Mouse (Mus musculus) c-Kit-negative CD71-positive TER-119-positive erythroid progenitor cells, embryonic 14.5 days (primary cell): ENCODE measurements around the gene Chd6.

Source experiments
- DNase-seq: peaks from one replicate; pipeline ENCODE4 v3.0.0-alpha.2; 2013; ENCODE audit warnings: low read depth, low spot score

Chd6 gene

DNA sequence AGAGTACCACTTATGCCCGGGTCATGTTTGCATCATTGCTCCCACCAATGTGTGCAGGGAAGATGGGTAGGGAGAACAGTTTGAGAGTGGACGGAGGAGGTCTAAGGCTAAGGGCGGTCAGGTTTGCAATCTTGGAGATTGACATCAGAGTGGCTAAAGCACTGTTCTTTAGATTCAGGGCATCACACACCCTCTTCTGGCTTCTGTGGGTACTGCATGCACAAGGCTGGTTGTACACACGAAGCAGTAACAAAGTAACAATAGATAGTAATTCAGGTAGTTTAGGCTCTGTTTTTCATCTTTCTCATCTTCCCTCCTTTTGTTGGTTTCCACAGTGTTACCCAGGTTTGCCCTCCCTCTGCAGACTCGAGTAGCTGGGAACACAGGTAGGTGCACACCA is 177.5 kb downstream of the Chd6 start:
- no peak for DNase-seq

DNA sequence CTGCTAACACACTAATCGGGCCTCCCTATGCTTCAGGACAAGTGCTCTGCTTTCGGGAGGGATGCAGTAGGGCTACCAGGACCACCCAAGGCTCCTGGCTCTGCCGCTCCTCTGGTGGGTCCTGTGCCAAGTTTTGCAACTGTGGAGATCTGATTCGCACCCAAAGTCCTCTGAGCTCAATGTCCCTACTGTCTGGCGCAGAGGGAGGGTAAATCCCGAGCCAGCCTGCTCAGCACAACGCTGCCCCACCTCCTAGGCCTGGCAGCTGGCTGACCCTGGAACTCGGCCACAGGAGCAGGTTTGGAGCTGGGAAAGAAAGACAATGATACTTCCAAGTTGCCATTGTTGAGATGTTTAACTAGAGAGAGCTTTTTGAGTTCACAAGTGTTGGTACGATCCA is 183.7 kb downstream of the Chd6 start:
- DNase-seq, result no peak

DNA sequence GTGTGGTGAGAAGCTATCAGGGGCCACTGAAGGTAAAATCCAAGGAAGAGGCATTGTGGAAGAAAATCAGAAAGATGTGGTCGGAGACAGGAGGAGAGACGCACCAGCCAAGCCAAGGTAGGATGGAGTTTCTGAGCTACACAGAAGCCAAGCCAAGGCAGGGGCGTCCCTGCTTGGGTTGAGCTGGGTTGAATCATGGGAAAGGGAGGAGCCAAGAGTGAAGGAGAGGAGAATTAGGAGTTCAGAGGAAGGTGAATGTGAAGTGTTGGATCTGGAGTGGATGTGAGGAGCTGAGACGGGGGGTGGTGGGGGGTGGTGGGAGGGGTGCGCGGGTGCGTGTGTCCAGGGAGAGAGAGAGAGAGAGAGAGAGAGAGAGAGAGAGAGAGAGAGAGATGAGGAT is 187.6 kb downstream of the Chd6 start:
- no peak for DNase-seq

DNA sequence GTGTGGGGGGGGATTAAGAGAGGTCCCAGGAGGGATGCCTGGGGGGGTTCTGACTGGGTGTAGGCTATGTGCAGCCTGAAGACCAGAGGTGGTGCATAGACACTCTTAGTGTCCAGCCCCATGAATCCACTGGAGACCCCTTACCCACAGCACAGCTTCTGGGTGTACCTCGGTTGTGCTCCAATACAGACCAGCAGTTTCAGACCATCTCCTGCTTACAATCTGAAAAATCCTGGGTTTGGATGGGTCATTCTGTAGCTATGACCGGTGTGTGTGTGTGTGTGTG is 190.0 kb downstream of the Chd6 start:
- no peak for DNase-seq

DNA sequence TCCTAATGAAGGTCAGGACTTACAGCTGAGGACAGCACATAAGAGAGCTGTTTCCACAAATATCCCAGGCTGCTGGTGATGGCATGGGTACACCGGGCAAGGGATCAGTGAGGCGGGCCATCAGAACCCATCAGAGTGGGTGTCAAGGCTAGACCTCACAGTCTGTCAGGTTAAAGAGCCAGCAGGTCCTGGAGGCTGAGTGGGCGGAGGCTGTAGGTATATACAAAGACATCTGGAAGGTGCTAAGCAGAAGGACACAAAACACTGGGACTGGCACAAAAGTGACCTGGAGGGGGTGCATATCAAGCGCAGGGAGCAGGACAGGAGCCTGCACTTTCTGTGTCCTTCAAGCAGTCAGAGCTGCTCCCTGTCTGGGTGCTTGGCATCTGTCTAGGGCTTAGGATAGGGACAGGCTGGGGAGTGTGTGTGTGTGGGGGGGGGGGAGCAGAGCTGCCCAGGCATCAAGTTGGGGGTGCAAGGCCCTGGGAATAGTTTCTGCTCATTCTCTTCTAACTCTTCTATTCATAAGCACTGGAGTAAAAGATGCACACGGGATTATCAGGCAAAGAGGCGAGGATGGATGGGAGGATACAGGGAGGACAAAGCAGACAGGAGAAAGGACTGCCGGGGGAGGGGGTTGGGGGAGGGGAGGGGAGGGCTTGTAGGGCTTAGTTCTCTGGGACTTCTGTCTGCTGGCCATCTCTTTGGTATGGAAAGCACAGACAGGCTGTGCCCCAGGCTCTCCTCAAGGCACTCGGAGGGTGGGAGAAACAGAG is 190.5 kb downstream of the Chd6 start:
- no peak for DNase-seq

DNA sequence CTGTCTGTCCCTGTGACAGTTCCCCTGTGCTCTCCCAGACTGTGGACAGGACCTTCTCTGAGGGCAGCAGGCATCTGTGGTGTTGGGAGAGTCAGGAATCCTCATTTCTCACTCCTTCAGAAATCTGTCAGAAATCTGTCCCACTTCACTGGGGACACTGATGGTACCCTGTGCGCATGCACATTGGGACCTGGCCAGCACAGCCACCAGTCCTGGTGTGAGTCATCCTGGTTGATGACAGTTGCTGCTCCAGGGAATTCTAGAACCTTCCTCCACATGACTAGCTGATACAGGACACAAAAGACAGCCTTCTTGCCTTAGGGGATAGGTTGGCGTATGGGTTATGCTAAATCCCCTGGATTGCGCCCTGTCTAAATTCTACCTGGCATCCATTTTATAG is 191.6 kb downstream of the Chd6 start:
- DNase-seq, result no peak

DNA sequence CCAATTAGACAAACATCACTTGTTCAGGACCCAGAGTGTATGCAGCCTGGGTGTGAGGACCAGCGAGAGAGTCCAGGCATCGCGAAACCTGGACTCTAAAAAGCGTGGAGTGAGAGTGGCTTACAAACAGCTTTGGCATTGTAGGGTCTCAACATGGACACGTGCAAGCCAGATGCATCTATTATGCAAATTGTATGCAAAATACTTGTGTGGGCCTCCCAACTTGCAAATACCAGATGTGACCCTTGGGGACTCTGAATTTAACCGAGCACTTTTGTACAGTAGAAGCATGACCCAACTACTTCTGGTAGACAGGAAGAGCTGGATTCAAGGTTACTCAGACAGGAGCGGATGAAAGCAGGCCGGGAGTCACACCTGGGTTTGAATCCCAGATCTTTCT is 192.2 kb downstream of the Chd6 start:
- DNase-seq, result no peak

DNA sequence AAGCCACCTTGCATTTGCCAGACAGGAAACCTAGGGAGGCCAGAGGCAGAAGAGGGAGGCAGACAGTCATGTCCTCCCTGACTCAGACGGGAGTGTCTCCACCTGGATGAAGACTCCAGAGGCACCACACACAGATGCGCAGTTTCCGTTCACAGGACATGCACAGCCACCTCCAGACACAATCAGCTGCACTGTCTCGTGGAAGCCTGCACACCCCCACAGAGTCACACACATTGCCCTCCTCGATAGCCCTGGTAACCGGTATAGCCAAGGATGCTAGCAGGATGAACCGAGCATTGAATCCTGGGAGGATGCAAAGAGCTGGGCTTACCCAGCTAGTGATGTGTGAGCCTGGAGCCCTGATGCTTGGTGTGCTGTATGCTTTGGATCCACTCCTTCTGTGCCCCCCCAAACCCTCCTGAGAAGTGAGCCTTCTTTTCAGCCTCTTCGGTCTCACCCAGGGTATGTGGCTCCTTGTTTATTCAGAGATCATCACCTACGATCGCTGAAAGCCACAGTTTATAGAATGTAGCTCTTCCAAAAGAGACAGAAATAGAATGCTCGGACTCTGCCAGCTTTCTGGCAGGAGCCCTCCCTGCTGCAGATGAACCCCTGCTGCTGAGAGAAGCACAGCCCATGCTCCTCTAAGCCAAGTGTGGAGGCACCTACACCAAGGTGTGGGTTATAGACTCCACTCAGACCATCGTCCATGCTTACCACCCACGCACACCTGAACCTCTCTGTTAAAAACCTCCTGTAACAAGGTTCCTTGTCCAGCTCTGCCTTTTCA is 192.9 kb downstream of the Chd6 start:
- DNase-seq, result no peak

DNA sequence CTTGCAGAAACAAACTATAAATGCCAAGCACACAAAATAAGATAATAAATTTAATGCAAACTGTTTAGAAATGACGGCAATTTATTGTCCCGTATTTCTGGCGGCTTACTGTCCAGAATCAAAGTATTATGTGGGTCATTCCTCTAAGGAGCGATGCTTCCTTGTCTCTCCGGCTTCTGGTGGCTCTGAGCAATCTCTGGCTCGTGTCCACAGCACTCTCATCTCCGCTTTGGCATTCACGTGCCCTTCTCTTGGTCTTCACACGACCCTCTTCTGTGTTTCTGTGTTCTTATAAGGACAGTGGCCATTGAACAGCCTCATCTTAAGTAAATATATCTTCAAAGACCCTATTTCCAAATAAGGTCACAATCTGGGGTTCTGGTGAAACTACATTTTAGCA is 194.2 kb downstream of the Chd6 start:
- no peak for DNase-seq

DNA sequence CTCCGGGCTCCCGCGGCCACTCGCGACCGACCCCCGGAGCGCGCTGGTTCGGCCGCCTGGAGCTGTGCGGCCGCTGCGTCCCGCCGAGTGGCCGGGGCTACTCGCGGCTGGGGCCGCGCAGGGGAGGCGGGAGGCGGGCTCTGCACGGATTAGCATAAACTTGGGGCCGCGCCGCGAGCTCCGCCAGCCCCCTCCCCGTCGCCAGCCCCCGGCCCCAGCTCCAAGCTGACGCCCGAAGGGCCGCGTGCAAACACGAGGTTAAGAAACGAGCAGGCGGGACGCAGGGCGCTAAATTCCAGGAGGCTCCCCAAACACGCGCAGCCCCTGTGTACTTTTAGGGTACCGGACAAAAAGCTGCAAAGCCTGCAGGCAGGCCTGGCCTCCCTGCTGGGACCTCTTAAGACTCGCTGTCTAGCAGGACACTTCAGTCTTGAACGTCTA is 196.6 kb downstream of the Chd6 start, which contains the start of gene Emilin3:
Gene Emilin3 (minus strand): TSS at position 98 of the 441 bp plus-strand sequence.
- DNase-seq, result no peak

DNA sequence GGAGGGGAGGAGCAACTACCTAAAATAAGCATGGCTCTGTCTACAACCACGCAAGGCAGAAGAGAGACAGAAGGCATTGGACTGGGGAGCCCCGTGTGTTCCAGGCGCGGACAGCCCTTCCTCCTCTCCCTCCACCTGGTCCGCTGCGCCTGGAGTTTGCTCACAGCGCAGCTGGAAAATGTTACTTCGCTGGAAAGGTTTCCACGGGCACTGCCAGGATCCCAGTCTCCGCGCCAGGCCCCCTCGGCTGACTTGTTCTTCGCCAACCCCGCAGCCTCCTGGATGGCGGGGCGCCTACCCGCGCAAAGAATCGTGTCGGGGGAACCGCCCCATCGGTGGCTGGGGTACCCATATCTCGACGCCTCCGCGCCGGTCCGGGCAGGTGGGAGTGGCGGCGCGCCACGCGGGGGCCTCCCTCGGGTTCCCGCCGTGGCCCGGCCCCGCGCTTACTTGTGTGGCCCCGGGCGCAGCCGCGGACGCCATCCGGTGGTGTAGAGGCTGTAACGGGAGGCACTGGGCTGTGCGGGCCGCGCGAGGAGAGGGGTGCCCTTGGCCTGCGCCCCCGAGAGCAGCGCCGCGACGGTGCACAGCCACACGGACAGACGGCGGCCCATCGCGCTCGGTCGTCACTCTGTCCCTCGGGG is 197.2 kb downstream of the Chd6 start:
- no peak for DNase-seq

DNA sequence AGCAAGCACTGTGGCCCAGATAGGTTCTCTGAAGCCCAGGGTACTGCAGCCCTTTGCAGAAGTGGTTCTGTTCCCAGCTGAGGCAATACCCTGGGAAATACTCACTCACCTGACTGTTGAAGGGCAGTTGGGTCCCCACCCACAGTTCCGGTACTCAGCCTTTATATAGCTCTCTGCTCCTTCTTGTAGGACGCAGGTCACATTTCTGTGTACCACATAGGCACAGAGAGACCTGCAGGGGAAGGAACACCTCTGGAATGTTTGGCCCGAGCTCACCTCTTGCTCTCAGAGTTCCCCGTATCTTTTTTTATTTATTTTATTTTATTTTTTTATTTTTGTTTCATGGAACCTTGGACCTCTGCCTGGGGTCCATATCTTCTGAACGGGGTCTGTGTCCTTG is 198.2 kb downstream of the Chd6 start:
- no peak for DNase-seq

DNA sequence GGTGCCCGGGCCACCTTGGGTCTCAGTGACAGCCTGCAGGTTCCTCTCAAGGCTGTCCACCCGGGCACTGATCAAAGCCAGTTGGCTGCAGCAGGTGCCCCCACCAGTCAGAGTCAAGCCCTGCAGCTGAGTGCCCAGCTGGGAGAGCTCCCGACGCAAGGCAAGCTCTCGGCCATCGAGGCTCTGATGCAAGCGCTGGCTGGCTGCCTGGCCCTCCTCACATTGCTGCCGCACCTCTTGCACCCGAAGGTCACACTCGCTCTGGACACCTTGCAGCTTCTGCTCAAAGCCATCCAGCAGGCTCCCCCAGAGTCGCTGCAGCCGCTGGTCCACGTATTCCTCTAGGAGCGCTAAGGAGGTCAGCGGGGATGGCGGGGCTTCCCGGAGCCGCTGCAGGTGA is 200.3 kb downstream of the Chd6 start:
- DNase-seq, result no peak

DNA sequence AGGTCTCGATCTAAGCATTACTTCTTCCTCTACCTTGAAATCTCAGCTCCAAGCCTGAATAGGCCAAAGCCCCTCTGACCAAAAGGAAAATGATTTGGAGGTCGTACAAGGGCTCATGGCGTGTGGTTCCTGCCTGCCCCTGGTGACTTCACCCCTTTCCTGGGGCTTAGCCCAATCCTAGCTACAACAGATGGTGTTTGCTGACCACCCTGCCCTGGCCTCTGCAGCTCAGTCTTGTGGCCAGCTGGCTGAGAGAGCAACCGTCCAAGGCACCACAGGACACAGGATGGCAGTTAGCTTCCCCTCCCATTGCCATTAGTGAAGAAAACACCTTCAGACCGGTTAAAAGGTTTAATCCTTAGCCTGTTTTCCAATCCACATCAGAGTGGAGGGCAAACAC is 202.8 kb downstream of the Chd6 start:
- no peak for DNase-seq

DNA sequence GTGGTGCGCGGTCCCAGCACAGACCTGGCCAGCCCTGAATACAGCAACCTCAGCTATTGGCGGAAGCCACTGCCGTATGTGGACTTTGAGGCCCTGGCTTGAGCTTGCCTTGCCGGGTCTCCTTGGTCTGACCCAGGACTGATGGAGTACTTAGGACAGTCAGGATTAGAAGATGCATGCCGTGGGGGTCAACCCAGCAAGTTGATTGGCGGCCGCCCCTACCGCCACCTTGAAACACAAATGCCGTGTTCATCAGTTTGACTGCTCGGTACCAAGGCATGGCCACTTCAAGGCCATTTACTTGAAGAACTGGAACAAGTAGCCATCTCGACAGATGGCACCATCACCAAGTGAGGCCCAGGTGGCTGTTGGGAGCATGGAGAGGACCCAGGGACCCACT is 203.6 kb downstream of the Chd6 start:
- no peak for DNase-seq

DNA sequence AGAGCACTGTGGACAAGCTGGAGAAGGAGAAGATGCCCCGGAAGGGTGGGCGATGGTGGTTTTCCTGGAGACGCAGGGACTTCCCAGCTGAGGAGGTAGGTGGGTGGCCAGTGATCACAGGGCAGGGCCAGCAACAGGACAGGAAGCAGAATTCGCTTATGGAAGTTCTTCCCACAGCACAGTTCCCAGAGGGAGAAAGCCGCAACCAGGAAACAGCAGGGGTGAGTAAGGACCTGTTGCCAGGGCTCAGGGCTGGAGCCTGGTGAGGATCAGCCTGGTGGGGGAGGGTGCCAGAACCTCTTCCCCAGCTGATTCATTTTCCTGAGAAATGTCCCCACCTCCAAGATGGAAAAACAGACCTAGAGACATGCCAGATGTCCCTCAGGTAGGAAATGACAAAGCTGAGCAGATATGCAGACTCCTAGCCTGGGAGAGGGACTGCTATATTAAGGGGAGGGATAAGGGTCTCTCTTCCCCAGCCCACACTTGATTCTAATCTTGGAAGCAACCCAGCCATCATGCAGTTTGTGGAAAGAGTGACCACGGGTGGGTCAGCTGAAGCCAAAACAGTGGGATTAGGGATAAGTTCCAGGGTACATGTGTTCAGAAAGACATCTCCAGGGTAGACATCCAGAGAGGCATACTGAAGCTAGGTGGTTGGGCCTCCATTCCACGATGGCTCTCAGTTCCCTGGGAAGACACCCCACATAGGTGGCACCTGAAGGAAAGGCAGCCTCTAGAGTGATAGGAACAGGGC is 207.0 kb downstream of the Chd6 start:
- no peak for DNase-seq
